Mouse (Mus musculus) left cerebral cortex, postnatal 25 days (tissue): ENCODE data around the gene 2310057J18Rik. TPM values are rescaled to one million over a fixed set of nuclear protein-coding genes. Genes with fewer than 3 reads are reported as not detected.
"Not testable (repeated sequence)": the region's sequence is repeated elsewhere in the genome, so short reads cannot be mapped to it uniquely, and the experiment has no call there.

Experiments
- DNase-seq, 2 experiments: peaks; one replicate each; pipeline ENCODE4 v3.0.0; 2022; ENCODE audit warnings: low spot score in 2 of 2, mixed read lengths in 1 of 2
- intact Hi-C: fragments of 180-260 bp; cut with DNase I; formaldehyde crosslinking; loops from one replicate; pipeline ENCODE4 v1.15.1; 2025
- total RNA-seq, 2 experiments: library from RNA; stranded (reverse); gene quantifications; 2 replicates each; pipeline ENCODE4 v1.2.3; 2021

2310057J18Rik gene
- total RNA-seq: not detected

DNA sequence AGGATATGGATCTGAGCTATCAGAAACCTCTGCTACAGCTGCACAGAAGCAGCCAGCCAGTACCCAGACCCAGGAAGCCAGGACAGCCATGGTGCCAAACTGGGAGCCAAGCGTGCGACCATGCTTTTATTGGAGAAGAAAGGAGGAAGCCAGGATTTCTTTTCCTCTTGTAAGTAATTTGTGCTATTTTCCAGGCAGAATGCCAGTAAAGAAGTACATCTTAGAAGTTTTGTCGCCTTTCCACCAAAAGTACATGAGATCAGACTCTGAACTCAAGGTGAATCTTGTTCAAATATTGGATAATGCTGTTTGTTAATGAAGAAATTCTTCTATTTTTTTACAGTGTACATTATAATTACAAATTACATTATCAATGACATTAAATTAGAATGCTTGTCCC lies at the start of gene 2310057J18Rik:
TSS of gene 2310057J18Rik (minus strand) at position 101 of the 400 bp plus-strand sequence.
- DNase-seq: no peak
- intact Hi-C loops: no loop called here

GRCm38 (mm10) chr10:29029960-29030359 lies 43.9 kb upstream of the 2310057J18Rik start:
- DNase-seq, intact Hi-C loops: not testable (repeated sequence)

DNA sequence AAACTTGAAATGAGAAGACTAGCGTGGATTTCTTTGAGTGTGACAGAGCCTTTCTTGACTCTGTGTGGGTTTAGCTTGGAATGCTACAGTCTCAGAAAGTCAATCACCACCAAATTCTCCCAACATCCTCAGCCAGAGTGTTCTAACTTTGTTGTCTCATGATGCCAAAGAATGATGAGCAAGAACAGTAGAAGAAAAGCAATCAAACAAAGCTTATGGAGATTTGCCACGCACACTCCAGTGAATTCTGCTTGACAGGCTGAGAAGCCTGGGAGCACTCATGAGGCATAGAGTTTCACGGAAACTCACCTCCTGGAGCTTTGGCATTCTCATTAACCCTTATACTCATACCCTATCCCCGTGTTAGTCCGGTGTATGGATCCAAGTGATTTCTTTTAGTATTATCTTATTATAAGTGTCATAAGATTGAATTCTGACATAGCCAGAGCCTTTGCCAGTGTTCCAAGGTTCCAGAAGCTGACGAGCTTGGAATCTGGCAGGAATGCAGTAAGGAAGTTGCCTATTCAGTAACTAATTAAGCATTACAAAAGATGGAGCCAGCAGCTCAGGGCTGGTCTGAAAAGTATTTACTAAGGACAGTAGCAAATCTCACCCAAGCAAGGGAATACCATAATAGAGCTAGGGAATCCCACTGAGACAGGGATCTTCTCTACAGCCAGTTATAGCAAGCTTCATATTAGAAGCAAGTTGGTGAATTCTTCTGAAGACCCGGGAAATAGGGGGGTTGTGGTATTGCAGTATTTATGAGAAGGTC lies 33.6 kb upstream of the 2310057J18Rik start:
- no peak for DNase-seq
- intact Hi-C loops: no loop called here

DNA sequence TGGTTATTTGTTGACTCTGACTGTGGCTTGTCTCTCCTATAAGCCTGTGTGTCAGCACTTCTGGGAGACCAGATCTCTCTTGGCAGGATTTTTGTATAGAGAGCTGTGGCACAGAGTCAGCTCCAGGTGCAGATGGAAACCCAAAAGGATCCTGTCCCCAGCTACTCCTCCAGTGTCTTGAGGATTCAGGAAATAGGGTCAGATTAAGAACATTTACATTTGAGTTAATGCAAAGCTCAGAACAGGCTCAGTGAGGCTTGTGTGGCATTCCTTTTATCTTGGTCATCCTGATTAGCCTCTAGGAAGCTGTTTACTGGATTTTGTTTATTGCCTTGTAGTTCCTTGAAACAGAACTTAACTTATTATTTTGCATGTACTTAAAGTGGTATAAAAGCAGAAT lies 11.7 kb upstream of the 2310057J18Rik start:
- intact Hi-C loops: no loop called here
- DNase-seq: no peak

DNA sequence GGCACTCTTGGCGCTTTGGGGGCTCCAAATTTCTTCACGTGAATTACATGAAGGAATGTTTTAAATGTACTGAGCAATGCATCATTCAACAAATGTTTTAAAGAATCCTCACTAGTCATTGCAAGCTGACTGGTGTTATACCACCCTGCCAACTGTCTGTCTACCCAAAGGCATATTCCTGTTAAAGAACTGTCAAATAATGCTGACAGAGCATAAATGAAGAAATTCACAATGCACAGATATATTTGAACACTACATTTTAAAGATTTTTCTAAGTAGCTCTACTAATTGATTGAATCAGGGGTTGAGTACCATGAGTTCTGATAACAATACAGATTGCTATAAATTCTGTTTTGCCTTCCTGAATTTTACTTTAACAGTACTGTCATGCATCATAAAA lies 2.9 kb upstream of the 2310057J18Rik start:
- DNase-seq: no peak
- intact Hi-C loops: no loop called here

- intact Hi-C loops: no loop called here
- DNase-seq: no peak
These were observed 17.9 kb downstream of the 2310057J18Rik start for GRCm38 (mm10) chr10:28968189-28968588.

DNA sequence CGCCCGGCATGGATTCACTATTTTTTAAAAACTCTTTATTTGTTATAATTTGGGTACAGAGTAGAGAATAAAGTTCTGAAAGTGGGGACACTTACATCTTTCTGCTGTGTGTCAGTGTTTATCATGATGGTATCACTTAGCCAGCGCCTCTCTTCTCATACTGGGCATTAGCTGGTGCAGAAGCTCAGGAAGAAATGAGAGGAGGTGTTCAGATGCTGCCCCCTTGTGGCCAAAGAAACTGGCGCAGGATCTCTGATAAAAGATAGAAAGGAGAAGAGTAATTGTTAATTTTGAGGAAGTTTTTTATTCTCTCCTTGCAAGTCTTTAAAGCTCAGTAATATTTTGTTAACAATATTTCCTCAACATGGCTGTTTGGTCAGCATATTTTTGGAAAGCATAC lies 31.0 kb downstream of the 2310057J18Rik start:
- peak; percentile 70 to 72 for DNase-seq
- intact Hi-C loops: no loop called here

- intact Hi-C loops: no loop called here
- DNase-seq: peak in 1 of 2 experiments; percentile 9
These were observed 31.6 kb downstream of the 2310057J18Rik start for GRCm38 (mm10) chr10:28954515-28954914.

Other genes starting within 250 kb of the 2310057J18Rik start
- 100 to 1,000 TPM; 157 to 166 TPM for gene Soga3, start 157.5 kb upstream of the 2310057J18Rik start, total RNA-seq
- 10 to 100 TPM; 23.8 to 31.2 TPM for gene Gm49353, start 212.7 kb upstream of the 2310057J18Rik start, total RNA-seq
- gene 9330159F19Rik, start 225.3 kb upstream of the 2310057J18Rik start, total RNA-seq: 10 to 100 TPM; 77.3 to 81.8 TPM